Mouse (Mus musculus) small intestine, adult 2 months (tissue): ENCODE measurements around the gene Cdh22. TPM values are rescaled to one million over a fixed set of nuclear protein-coding genes. Genes with fewer than 3 reads are reported as not detected.

Experiments
- H3K27ac ChIP-seq: fragments of 200-500 bp; 2 replicates; pipeline ENCODE4 v1.5.1; 2012; ENCODE audit warnings: low read depth, low read length, control low read depth, inconsistent platforms; ENCODE audit not compliant: insufficient read depth
- H3K27me3 ChIP-seq: fragments of 200-500 bp; 2 replicates; pipeline ENCODE4 v1.6.1; 2012; ENCODE audit warnings: mild to moderate bottlenecking, moderate library complexity, low read length, inconsistent platforms; ENCODE audit not compliant: control insufficient read depth, insufficient read depth
- H3K36me3 ChIP-seq: fragments of 200-500 bp; 2 replicates; pipeline ENCODE4 v1.6.1; 2012; ENCODE audit warnings: mild to moderate bottlenecking, low read length, control low read depth, inconsistent platforms; ENCODE audit not compliant: control insufficient read depth, insufficient read depth
- H3K4me1 ChIP-seq: fragments of 200-500 bp; 2 replicates; pipeline ENCODE4 v1.6.1; 2012; ENCODE audit warnings: low read length, inconsistent platforms, mixed read lengths; ENCODE audit not compliant: control insufficient read depth, insufficient read depth, insufficient read length
- H3K4me3 ChIP-seq: fragments of 200-500 bp; 2 replicates; pipeline ENCODE4 v1.5.1; 2012; ENCODE audit warnings: low read depth, mild to moderate bottlenecking, control low read depth, inconsistent platforms, low read length, moderate library complexity
- CTCF ChIP-seq: fragments of 200-500 bp; IDR thresholded peaks from 2 replicates; pipeline ENCODE4 v1.5.1; 2012; ENCODE audit warnings: low read depth, mild to moderate bottlenecking, control low read depth, inconsistent platforms, low read length, moderate library complexity, mixed read lengths; ENCODE audit not compliant: insufficient replicate concordance, insufficient read length; ENCODE audit errors: extremely low read depth
- POLR2A ChIP-seq: fragments of 200-500 bp; IDR thresholded peaks from 2 replicates; pipeline ENCODE4 v1.6.1; 2012; ENCODE audit warnings: low read depth, mild to moderate bottlenecking, control low read depth, inconsistent platforms, low read length, moderate library complexity
- WGBS: fragments of 180-500 bp; shearing (Covaris S2); methylation state at CpG from one replicate; pipeline ENCODE4 v1.1.7; 2018; 5-methylcytosine and 5-hydroxymethylcytosine counted together
- polyA plus RNA-seq: library from polyadenylated mRNA; depleted of rRNA; stranded (reverse); fragments of >200 nt; gene quantifications from 2 replicates; pipeline ENCODE4 v1.2.3, GENCODE M21; 2012; rRNA removed

Gene Cdh22
- polyA plus RNA-seq, 1 experiment, result 0.42 TPM

GRCm38 (mm10) chr2:165074081-165074884, 160.4 kb downstream of the Cdh22 start:
- Histone ChIP-seq H3K4me3 (no peak overlapping the region), H3K4me1 (no peaks in the 10 kb centered on the region), H3K27me3 (peaks cover 20% of the 10 kb centered on the region; the same call in 1 of the 2 replicates), H3K27ac (no peak overlapping the region), H3K36me3 (no peaks in the 10 kb centered on the region)
- 24% methylated on average over 11 of the region's 11 CpGs for WGBS
- TF ChIP-seq CTCF (no peak), POLR2A (no peak)

DNA sequence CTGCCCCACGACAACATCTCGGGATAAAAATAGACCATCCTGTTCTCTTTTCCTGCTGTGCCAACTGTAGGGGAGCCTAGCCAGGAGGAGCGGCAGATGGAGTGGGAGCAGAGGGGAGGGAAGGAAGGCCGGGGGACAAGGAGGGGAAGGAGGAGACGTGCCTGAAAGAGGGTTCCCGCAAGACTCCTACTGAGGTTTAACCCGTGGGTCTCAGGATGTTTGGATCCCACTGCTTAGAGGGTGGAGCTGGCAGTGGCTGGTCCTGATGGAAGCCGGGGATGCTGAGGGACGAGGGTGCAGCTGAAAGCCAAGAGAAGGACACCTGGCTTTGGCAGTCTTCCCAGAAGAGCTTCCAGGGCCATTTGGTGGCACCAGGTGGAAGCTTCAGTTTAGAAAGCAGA, 161.3 kb downstream of the Cdh22 start:
- H3K4me1 ChIP-seq, result no peaks in the 10 kb centered on the region
- H3K27ac ChIP-seq, result no peak overlapping the region
- no peaks in the 10 kb centered on the region for H3K36me3 ChIP-seq
- peaks cover 11% of the 10 kb centered on the region; the same call in 1 of the 2 replicates for H3K27me3 ChIP-seq
- TF ChIP-seq POLR2A (no peak), CTCF (no peak)
- 17% methylated on average over 9 of the region's 9 CpGs for WGBS
- H3K4me3 ChIP-seq, result no peak overlapping the region

- Histone ChIP-seq H3K27me3 (no peaks in the 10 kb centered on the region), H3K4me1 (no peaks in the 10 kb centered on the region), H3K4me3 (no peak overlapping the region), H3K27ac (no peak overlapping the region), H3K36me3 (no peaks in the 10 kb centered on the region)
- 25% methylated on average over 23 of the region's 23 CpGs for WGBS
- peak; percentile 61; the same call in 1 of the 2 replicates for TF ChIP-seq CTCF
- no peak for TF ChIP-seq POLR2A
These were observed 164.4 kb downstream of the Cdh22 start for GRCm38 (mm10) chr2:165070096-165070816.

DNA sequence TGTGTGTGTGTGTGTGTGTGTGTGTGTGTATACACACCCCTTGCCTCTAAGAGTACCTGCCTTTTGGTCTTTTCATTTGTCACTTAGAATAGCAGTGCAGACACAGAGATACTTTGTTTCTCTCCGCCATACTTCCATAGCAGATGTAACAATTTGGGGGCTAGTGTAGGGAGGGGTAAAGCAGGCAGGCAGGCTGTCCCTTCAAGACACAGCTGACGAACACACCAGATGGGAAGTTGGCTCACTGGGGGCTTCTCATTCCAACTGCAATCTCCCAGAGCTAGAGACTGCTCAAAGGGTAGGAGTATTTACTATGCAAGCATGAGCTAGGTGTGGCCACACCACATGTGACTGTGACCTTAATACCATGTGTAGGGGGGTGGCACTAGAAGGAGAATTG, 165.8 kb downstream of the Cdh22 start:
- no peak overlapping the region for H3K27ac ChIP-seq
- H3K4me1 ChIP-seq, result no peaks in the 10 kb centered on the region
- TF ChIP-seq POLR2A (no peak), CTCF (no peak)
- no peak overlapping the region for H3K4me3 ChIP-seq
- no peaks in the 10 kb centered on the region for H3K36me3 ChIP-seq
- WGBS, result 74% methylated on average over 2 of the region's 2 CpGs
- no peaks in the 10 kb centered on the region for H3K27me3 ChIP-seq

DNA sequence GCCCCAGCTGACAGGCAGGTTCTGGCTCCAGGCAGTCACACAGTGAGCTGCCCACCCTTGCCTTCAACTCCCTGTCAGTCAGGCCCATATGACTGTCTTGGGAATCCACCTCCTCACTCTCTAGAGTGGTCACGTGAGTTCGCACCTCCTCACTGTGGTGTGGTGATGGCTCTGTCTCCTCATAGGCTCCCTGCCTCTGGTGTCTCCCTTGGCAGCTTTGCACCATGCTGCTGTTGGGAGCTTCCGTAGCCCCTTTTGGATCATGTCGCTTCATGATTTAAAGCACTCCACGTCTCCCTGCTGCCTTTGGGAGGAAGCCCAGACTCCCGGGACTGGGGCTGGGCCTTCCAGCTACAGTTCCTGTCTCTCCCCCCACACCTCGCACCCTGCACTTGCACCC, 170.2 kb downstream of the Cdh22 start:
- Histone ChIP-seq H3K27me3 (no peaks in the 10 kb centered on the region), H3K36me3 (no peaks in the 10 kb centered on the region), H3K27ac (no peak overlapping the region), H3K4me3 (no peak overlapping the region), H3K4me1 (no peaks in the 10 kb centered on the region)
- TF ChIP-seq CTCF (no peak), POLR2A (no peak)
- 63% methylated on average over 7 of the region's 7 CpGs for WGBS

DNA sequence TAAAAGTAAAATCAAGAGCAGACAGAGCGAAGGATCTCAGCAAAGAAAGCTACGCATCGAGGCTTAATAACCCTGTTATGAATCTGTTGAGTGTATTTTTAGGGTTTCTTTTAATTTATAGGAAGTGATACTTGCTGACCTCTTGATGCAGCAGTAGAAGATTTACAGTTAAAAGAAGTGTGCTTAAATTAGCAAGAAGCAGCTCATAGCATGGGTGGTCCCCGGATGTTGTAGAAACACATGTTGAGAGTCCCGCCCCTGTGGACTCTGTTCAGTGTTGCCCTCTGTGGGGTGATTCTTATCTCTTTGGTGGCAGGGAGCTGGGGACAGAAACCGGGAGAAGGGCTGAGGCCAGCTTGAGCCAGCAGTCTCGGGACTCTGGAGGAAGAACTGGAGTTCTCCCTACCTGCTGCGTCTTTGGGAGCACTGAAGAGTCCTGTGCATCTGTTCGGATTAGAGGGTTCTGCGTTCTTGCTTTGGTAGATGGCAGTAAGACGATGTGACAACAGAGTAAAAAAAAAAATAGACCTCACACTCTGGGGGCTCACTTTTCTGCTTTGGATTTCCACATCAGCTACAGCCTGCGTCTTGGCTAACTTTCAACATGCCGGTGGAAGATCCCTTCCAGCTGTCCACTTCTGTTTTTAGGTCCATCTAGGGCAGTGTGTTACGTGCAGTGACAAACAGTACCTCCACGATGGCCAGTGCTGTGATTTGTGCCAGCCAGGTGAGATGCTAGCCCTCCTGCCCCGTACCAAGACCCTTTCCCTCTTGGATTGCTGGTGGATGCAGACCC, 172.8 kb downstream of the Cdh22 start:
- no peaks in the 10 kb centered on the region for H3K4me1 ChIP-seq
- 59% methylated on average over 16 of the region's 16 CpGs for WGBS
- H3K36me3 ChIP-seq, result no peaks in the 10 kb centered on the region
- no peaks in the 10 kb centered on the region for H3K27me3 ChIP-seq
- TF ChIP-seq POLR2A, result no peak
- no peak for TF ChIP-seq CTCF
- H3K27ac ChIP-seq, result no peak overlapping the region
- no peak overlapping the region for H3K4me3 ChIP-seq

Other genes starting within 250 kb of the Cdh22 start
- gene Ncoa5, start 200.0 kb downstream of the Cdh22 start, polyA plus RNA-seq, result 8.6 and 16.5 TPM in 2 replicates
- 4.7 and 6.4 TPM in 2 replicates for gene Cd40, start 179.2 kb downstream of the Cdh22 start, polyA plus RNA-seq
- gene 1700025C18Rik, start 144.1 kb downstream of the Cdh22 start, polyA plus RNA-seq, result not detected in 2 replicates
- gene Slc35c2, start 53.0 kb upstream of the Cdh22 start, polyA plus RNA-seq, result 103 and 171 TPM in 2 replicates
- 34.3 and 66.1 TPM in 2 replicates for gene Elmo2, start 91.6 kb upstream of the Cdh22 start, polyA plus RNA-seq
- gene Zfp663, start 133.9 kb upstream of the Cdh22 start, polyA plus RNA-seq, result not detected in 2 replicates
- 0.34 and 0.35 TPM in 2 replicates for gene Zfp334, start 153.4 kb upstream of the Cdh22 start, polyA plus RNA-seq
- gene Ocstamp, start 165.6 kb upstream of the Cdh22 start, polyA plus RNA-seq, result 1.6 and 2.2 TPM in 2 replicates
- 0.03 and 0.30 TPM in 2 replicates for gene Slc13a3, start 238.4 kb upstream of the Cdh22 start, polyA plus RNA-seq